Mouse (Mus musculus) embryonic facial prominence, embryonic 11.5 days (tissue): ENCODE measurements around the gene Ano1. TPM values are rescaled to one million over a fixed set of nuclear protein-coding genes. Genes with fewer than 3 reads are reported as not detected.

ENCODE experiments used
- ATAC-seq: fragments of 200-750 bp; cut with Nextera tagmentation; replicated peaks from 2 replicates; pipeline ENCODE4 v1.8.0; 2017; ENCODE audit warnings: low read depth; ENCODE audit not compliant: insufficient number of reproducible peaks, low FRiP score, low TSS enrichment
- DNase-seq: peaks from one replicate; pipeline ENCODE4 v3.0.0-alpha.2; 2015; ENCODE audit warnings: low spot score
- H3K27ac ChIP-seq: fragments of 300-500 bp; sonication (generic); replicated peaks from 2 replicates; pipeline ENCODE4 v1.5.1; 2014; ENCODE audit warnings: mild to moderate bottlenecking, low read depth, low read length, control low read depth
- H3K27me3 ChIP-seq: fragments of 300-500 bp; sonication (generic); 2 replicates; pipeline ENCODE4 v1.6.1; 2014; ENCODE audit warnings: mild to moderate bottlenecking, low read length, moderate library complexity, mixed read lengths; ENCODE audit not compliant: control insufficient read depth, insufficient read depth
- H3K36me3 ChIP-seq: fragments of 300-500 bp; sonication (generic); replicated peaks from 2 replicates; pipeline ENCODE4 v1.6.1; 2014; ENCODE audit warnings: low read depth, mild to moderate bottlenecking, low read length, moderate library complexity, mixed read lengths; ENCODE audit not compliant: control insufficient read depth, insufficient read depth
- H3K4me1 ChIP-seq: fragments of 300-500 bp; sonication (generic); 2 replicates; pipeline ENCODE4 v1.6.1; 2014; ENCODE audit warnings: low read length, mixed read lengths; ENCODE audit not compliant: control insufficient read depth, insufficient read depth
- H3K4me2 ChIP-seq: fragments of 300-500 bp; sonication (generic); 2 replicates; pipeline ENCODE4 v1.6.1; 2014; ENCODE audit warnings: low read depth, mild to moderate bottlenecking, control low read depth, low read length, moderate library complexity
- H3K4me3 ChIP-seq: fragments of 300-500 bp; sonication (generic); 2 replicates; pipeline ENCODE4 v1.5.1; 2014; ENCODE audit warnings: low read depth, low read length, control low read depth
- H3K9ac ChIP-seq: fragments of 300-500 bp; sonication (generic); replicated peaks from 2 replicates; pipeline ENCODE4 v1.6.1; 2014; ENCODE audit warnings: mild to moderate bottlenecking, control low read depth, low read length
- H3K9me3 ChIP-seq: fragments of 300-500 bp; sonication (generic); replicated peaks from 2 replicates; pipeline ENCODE4 v1.6.1; 2016; ENCODE audit warnings: mild to moderate bottlenecking, low read length, inconsistent platforms, mixed read lengths; ENCODE audit not compliant: control insufficient read depth
- WGBS: fragments of 180-500 bp; shearing (Covaris S2); extraction: QIAGEN DNeasy Blood & Tissue Kit; methylation state at CpG from one replicate; pipeline ENCODE4 v1.1.7; 2014; 5-methylcytosine and 5-hydroxymethylcytosine counted together
- polyA plus RNA-seq: library from polyadenylated mRNA; unstranded; fragments of >200 nt; fragmentation: Nextera tagmentation; extraction: Ambion mirVana; gene quantifications from 2 replicates; pipeline ENCODE4 v1.2.1, GENCODE M21; 2014

Gene Ano1
- polyA plus RNA-seq, 1 experiment from 2014 or later = 10.0 TPM

DNA sequence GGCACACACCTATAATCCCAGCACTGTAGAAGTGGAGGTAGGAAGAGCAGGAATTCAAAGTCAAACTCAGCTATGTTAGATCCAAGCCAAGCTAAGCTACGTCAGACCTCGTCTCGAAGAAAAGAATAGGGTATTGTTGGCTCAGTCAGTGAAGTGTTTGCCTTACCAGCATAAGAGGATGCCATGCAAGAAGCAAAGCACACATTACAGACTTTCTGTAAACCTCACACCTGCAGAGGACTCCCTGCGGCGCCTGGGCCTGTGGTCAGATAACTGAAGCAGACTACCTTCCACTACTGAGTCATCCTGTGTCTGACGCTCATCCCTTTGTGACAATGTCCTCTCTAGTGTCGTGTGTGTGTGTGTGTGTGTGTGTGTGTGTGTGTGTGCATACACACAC lies 142.2 kb downstream of the Ano1 start:
- H3K9ac ChIP-seq = no peak overlapping the region
- no peaks in the 10 kb centered on the region for H3K4me1 ChIP-seq
- H3K27ac ChIP-seq = no peak overlapping the region
- no peak overlapping the region for H3K4me2 ChIP-seq
- no peak for ATAC-seq
- no peak overlapping the region for H3K4me3 ChIP-seq
- H3K27me3 ChIP-seq = no peaks in the 10 kb centered on the region
- no peaks in the 10 kb centered on the region for H3K36me3 ChIP-seq
- WGBS = 81% methylated on average over 7 of the region's 7 CpGs
- no peaks in the 10 kb centered on the region for H3K9me3 ChIP-seq
- DNase-seq = no peak

DNA sequence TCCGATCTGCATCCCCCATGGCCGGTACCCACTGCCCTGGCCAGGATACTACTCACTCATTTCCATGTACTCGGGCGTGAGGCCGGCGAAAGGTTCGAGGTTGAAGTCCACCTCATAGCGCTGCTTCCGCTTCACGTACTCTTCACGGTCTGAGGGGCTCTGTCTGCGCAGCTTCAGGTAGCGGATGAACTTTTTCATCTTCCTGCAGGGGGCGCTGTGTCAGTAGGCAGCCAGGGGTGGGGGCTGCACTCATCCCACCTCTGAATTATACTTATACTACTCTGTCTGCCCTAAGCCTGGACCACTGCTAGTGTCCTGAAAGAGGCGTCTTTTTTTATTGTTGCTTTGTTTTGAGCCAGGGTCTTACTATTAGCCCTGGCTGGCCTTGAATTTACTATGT lies 143.9 kb downstream of the Ano1 start:
- DNase-seq = no peak
- Histone ChIP-seq H3K9me3 (no peaks in the 10 kb centered on the region), H3K4me2 (no peak overlapping the region), H3K36me3 (no peaks in the 10 kb centered on the region), H3K9ac (no peak overlapping the region), H3K4me1 (no peaks in the 10 kb centered on the region), H3K27me3 (no peaks in the 10 kb centered on the region), H3K27ac (no peak overlapping the region), H3K4me3 (no peak overlapping the region)
- 87% methylated on average over 15 of the region's 15 CpGs for WGBS
- no peak for ATAC-seq

DNA sequence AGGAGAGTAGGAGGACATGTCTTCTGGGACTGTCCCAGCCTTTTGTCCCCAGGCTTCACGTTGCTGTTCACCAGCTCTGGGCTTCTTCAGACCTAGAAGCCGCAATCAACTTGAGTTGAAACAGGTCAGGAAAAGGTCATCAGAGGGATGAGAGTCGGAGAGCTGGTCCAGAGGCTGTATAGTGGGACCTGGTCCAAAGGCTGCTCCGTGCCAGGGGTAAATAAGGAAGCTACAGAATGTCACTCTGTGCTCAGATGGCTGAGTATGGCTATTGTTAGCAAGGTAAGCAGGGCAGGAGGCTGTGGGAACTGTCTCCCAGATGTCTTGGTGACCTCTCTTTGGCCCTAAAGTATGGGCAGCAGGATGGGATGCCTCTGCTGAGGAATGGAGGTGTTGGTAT lies 147.0 kb downstream of the Ano1 start:
- 65% methylated on average over 4 of the region's 4 CpGs for WGBS
- DNase-seq = no peak
- no peak for ATAC-seq
- Histone ChIP-seq H3K36me3 (no peaks in the 10 kb centered on the region), H3K27me3 (no peaks in the 10 kb centered on the region), H3K27ac (no peak overlapping the region), H3K9ac (no peak overlapping the region), H3K9me3 (no peaks in the 10 kb centered on the region), H3K4me1 (no peaks in the 10 kb centered on the region), H3K4me3 (no peak overlapping the region), H3K4me2 (no peak overlapping the region)

DNA sequence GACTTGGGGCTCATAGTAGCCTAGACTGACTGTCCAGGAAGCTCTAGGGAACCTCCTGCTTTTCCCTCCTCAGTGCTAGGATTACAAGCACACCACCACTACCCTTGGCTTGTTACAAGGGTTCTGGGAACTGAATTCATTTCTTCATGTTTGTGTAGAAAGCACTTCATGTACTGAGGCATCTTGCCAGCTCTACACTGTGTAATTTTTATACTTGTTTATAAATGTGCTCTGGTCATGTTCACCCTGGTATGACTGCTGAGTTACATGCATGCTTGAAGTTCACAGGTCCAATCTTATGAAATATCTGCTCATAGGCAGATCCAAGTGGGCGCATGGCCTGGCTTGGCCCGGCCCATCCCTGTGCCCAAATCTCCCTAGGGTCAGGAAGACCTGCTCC lies 147.5 kb downstream of the Ano1 start:
- Histone ChIP-seq H3K27me3 (no peaks in the 10 kb centered on the region), H3K27ac (no peak overlapping the region), H3K4me3 (no peak overlapping the region), H3K4me2 (no peak overlapping the region), H3K9ac (no peak overlapping the region), H3K4me1 (no peaks in the 10 kb centered on the region), H3K9me3 (no peaks in the 10 kb centered on the region), H3K36me3 (no peaks in the 10 kb centered on the region)
- DNase-seq (no peak), ATAC-seq (no peak)
- 93% methylated on average over 2 of the region's 2 CpGs for WGBS

DNA sequence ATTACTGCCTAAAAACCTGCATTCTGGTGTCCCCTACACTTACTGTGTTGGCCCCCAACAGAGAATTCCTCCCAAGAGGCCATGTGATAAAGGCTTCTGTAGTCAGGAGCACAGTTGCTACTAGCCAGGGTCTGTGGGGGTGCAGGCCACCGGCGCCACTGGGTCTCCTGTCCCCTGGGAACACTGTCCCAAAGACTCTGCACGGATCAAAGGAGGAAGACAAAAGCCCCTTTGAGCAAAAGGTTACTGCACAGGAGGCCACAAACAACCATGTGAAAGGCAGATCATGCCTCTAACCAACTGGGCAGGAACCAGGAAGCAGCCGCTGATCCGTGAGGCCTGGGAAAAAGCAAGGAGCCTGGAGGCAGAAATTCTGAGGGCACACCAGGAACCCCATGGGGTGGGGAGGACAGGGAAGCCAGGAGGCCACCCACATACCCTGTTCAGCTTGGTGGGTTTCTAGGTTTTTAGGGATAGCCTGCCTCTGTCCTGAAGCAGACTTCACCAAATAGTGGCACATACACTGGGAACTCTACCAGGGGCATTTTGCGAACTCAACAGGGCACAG lies 151.4 kb downstream of the Ano1 start:
- DNase-seq (no peak), ATAC-seq (no peak)
- no peaks in the 10 kb centered on the region for H3K4me1 ChIP-seq
- H3K4me3 ChIP-seq = no peak overlapping the region
- 24% methylated on average over 6 of the region's 6 CpGs for WGBS
- H3K9me3 ChIP-seq = no peaks in the 10 kb centered on the region
- H3K36me3 ChIP-seq = no peaks in the 10 kb centered on the region
- H3K27ac ChIP-seq = no peak overlapping the region
- H3K9ac ChIP-seq = no peak overlapping the region
- no peak overlapping the region for H3K4me2 ChIP-seq
- H3K27me3 ChIP-seq = no peaks in the 10 kb centered on the region

DNA sequence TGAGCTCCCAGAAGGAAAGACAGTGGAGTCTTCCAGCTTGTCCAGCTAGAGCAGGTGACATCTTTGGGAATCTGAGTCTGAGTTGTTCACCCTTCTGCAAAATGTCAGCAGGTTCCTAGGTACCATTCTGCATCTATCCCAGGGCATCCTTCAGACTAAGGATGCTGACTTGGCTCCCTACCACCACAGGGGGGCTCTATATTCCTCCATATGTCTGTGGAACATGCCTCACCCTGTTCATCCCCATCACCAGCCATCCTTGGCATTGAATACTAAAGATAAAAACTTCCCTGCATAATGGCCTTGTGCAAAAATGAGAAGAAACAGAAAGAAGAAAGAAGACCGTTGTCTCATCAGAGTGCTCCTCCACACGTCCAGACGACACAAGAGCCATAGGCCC lies 162.3 kb downstream of the Ano1 start:
- Histone ChIP-seq H3K4me2 (no peak overlapping the region), H3K36me3 (no peaks in the 10 kb centered on the region), H3K27ac (no peak overlapping the region), H3K9ac (no peak overlapping the region), H3K4me3 (no peak overlapping the region), H3K9me3 (no peaks in the 10 kb centered on the region), H3K27me3 (no peaks in the 10 kb centered on the region; the same call in 1 of the 2 replicates), H3K4me1 (no peaks in the 10 kb centered on the region)
- ATAC-seq = no peak
- WGBS = 87% methylated on average over 3 of the region's 3 CpGs
- peak; percentile 18 for DNase-seq

DNA sequence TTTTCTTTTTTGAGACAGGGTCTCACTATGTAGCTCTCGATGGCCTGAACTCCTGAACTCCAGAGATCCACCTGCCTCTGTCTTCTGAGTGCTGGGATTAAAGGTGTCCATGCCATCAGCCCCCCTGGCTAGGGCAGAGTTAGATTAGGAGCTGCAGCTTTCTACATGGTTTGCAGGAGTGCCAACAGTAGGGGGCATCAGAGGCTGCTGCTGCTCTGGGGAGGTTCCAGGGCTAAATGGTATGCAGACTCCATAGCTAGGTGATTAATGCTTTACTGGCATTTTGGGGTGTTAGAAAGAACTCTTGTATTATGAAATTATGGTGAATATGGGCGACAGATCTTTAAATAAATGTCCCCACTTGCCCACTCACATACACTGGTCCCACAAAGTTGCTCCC lies 164.5 kb downstream of the Ano1 start:
- DNase-seq = peak; percentile 58
- H3K27ac ChIP-seq = no peak overlapping the region
- 52% methylated on average over 2 of the region's 2 CpGs for WGBS
- no peaks in the 10 kb centered on the region for H3K36me3 ChIP-seq
- no peak overlapping the region for H3K9ac ChIP-seq
- no peak for ATAC-seq
- H3K4me3 ChIP-seq = no peak overlapping the region
- no peaks in the 10 kb centered on the region for H3K9me3 ChIP-seq
- H3K4me2 ChIP-seq = no peak overlapping the region
- H3K4me1 ChIP-seq = no peaks in the 10 kb centered on the region
- H3K27me3 ChIP-seq = no peaks in the 10 kb centered on the region; the same call in 1 of the 2 replicates

DNA sequence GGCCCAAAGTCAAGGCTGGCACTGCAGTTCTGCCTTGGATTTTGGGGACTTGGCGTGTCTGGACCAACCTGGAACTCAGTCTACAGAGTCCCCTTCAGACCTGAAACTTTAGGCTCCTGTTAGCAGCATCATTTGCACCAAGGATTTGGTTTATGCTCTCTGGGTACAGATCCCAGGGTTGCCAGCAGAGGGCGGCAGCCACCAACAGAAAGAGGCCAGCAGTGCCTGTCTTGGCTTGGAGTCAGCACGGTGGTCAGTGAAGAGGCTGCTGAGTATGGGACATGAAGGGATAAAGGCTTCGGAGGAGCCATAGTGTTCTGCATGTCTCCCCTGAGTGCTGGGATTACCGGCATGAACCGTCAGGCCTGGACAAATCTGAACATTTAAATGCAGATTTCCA lies 166.1 kb downstream of the Ano1 start:
- Histone ChIP-seq H3K4me1 (no peaks in the 10 kb centered on the region), H3K9me3 (no peaks in the 10 kb centered on the region), H3K9ac (no peak overlapping the region), H3K27ac (no peak overlapping the region), H3K27me3 (no peaks in the 10 kb centered on the region; the same call in 1 of the 2 replicates), H3K4me3 (no peak overlapping the region), H3K4me2 (no peak overlapping the region), H3K36me3 (no peaks in the 10 kb centered on the region)
- DNase-seq = peak; percentile 81
- ATAC-seq = no peak
- WGBS = 13% methylated on average over 6 of the region's 6 CpGs
